Mouse (Mus musculus): Measurements from ENCODE around the gene Hdac4. TPM values are rescaled to one million over a fixed set of nuclear protein-coding genes. Genes with fewer than 3 reads are reported as not detected.

Hdac4 gene
- polyA plus RNA-seq, 1 experiment: 35.1 TPM

- peaks cover 5% of the 10 kb centered on the region; the same call in 1 of the 2 replicates for H3K4me1 ChIP-seq (ENCODE audit: control insufficient read depth, insufficient read depth, low read length)
- no peak overlapping the region for H3K4me3 ChIP-seq (ENCODE audit: insufficient read depth, low read length)
- H3K27ac ChIP-seq (ENCODE audit: insufficient read depth, low read length): no peak overlapping the region
- TF ChIP-seq POLR2A (IDR thresholded peaks at IDR 0.05; ENCODE audit: extremely low read depth, insufficient read depth, low read length) (no peak), CTCF (IDR thresholded peaks at IDR 0.05; ENCODE audit: extremely low read depth, insufficient read depth, low read length) (no peak)
These were observed 87.5 kb downstream of the Hdac4 start for GRCm38 (mm10) chr1:92107996-92108395.

GRCm38 (mm10) chr1:92107521-92107920, 88.0 kb downstream of the Hdac4 start:
- TF ChIP-seq CTCF (IDR thresholded peaks at IDR 0.05; ENCODE audit: extremely low read depth, insufficient read depth, low read length) (no peak), POLR2A (IDR thresholded peaks at IDR 0.05; ENCODE audit: extremely low read depth, insufficient read depth, low read length) (no peak)
- no peak overlapping the region for H3K27ac ChIP-seq (ENCODE audit: insufficient read depth, low read length)
- peaks cover 5% of the 10 kb centered on the region; the same call in 1 of the 2 replicates for H3K4me1 ChIP-seq (ENCODE audit: control insufficient read depth, insufficient read depth, low read length)
- H3K4me3 ChIP-seq (ENCODE audit: insufficient read depth, low read length): no peak overlapping the region

DNA sequence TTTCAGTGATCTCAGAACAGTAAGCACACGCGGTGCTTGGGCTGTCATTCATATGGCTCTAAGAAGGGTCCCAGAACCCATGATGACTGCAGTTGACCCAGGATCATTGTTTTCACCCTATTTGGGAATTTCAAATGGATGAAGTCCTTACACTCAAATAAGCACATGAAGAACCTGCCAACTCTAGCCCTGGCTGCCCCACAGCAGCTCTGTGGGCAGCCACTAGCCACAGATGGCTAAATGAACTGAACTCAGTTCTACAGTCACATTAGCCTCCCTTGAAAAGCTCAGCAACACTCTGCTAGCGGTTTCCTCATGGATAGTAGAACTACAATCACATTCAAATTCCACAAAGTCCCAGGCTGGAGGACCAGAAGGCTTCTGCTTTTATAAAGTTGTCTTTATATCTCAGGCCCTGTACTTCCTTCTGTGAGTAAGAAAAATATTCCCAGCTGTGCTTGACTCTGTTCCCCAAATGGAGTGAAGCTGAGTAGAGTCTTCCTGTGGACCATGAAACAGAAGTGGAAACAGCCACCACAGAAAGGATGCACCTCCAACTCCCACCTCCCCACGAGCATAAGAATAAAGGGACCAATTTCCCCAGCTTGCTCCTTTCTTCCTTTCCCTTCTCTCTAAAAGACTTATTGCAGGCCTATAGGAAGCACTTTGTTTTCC, 88.9 kb downstream of the Hdac4 start:
- Histone ChIP-seq H3K4me1 (ENCODE audit: control insufficient read depth, insufficient read depth, low read length) (peaks cover 6% of the 10 kb centered on the region; the same call in 1 of the 2 replicates), H3K27ac (ENCODE audit: insufficient read depth, low read length) (no peak overlapping the region), H3K4me3 (ENCODE audit: insufficient read depth, low read length) (no peak overlapping the region)
- no peak for TF ChIP-seq POLR2A (IDR thresholded peaks at IDR 0.05; ENCODE audit: extremely low read depth, insufficient read depth, low read length)
- no peak for TF ChIP-seq CTCF (IDR thresholded peaks at IDR 0.05; ENCODE audit: extremely low read depth, insufficient read depth, low read length)

- peaks cover 13% of the 10 kb centered on the region for H3K4me1 ChIP-seq (ENCODE audit: control insufficient read depth, insufficient read depth, low read length)
- TF ChIP-seq POLR2A (IDR thresholded peaks at IDR 0.05; ENCODE audit: extremely low read depth, insufficient read depth, low read length) (no peak), CTCF (IDR thresholded peaks at IDR 0.05; ENCODE audit: extremely low read depth, insufficient read depth, low read length) (no peak)
- H3K4me3 ChIP-seq (ENCODE audit: insufficient read depth, low read length): no peak overlapping the region
- no peak overlapping the region for H3K27ac ChIP-seq (ENCODE audit: insufficient read depth, low read length)
These were observed 90.8 kb downstream of the Hdac4 start for GRCm38 (mm10) chr1:92104718-92105117.

- Histone ChIP-seq H3K4me3 (ENCODE audit: insufficient read depth, low read length) (no peak overlapping the region), H3K4me1 (ENCODE audit: control insufficient read depth, insufficient read depth, low read length) (peaks cover 18% of the 10 kb centered on the region), H3K27ac (ENCODE audit: insufficient read depth, low read length) (no peak overlapping the region)
- TF ChIP-seq CTCF (IDR thresholded peaks at IDR 0.05; ENCODE audit: extremely low read depth, insufficient read depth, low read length) (no peak), POLR2A (IDR thresholded peaks at IDR 0.05; ENCODE audit: extremely low read depth, insufficient read depth, low read length) (no peak)
These were observed 91.5 kb downstream of the Hdac4 start for GRCm38 (mm10) chr1:92103971-92104370.

DNA sequence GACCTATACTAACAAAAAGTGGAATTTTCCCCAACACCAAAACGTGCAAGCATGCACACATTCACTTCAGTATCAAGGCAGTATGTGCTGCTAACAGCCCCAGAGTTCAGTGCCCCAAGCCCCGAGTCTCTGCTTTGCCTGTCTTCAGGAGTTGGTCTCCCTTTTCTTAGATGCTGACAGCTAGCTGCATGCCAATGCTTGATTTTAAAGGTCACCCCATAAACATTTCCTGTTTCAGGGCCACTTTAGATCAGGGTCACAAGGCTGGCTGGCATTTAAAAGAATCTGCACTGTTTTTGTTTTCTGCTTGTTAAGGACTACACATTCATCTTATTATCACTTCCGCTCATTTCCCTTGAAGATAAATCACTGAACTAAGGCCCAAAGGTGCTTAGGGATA, 92.1 kb downstream of the Hdac4 start:
- H3K4me1 ChIP-seq (ENCODE audit: control insufficient read depth, insufficient read depth, low read length): peaks cover 20% of the 10 kb centered on the region
- H3K4me3 ChIP-seq (ENCODE audit: insufficient read depth, low read length): no peak overlapping the region
- TF ChIP-seq CTCF (IDR thresholded peaks at IDR 0.05; ENCODE audit: extremely low read depth, insufficient read depth, low read length) (no peak), POLR2A (IDR thresholded peaks at IDR 0.05; ENCODE audit: extremely low read depth, insufficient read depth, low read length) (no peak)
- no peak overlapping the region for H3K27ac ChIP-seq (ENCODE audit: insufficient read depth, low read length)

DNA sequence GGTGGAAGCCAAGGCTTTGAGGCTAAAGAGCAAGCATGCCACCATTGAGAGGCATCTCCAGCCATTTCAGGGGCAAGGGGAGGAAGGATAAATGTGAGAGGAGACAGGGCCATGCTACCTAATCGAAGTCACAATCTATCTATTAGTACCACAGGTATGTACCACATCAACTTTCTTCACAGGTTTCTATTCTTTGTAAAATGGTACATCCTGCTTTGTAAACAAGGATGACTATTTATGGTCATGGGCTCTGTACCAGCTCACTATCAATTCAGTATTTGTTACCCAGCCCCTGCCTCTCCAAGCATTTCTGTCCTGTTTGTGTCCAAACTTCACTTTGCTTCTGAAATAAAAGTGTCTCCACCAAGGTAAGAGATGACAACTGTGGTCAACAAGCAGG, 92.7 kb downstream of the Hdac4 start:
- Histone ChIP-seq H3K4me1 (ENCODE audit: control insufficient read depth, insufficient read depth, low read length) (peaks cover 21% of the 10 kb centered on the region), H3K4me3 (ENCODE audit: insufficient read depth, low read length) (no peak overlapping the region), H3K27ac (ENCODE audit: insufficient read depth, low read length) (no peak overlapping the region)
- TF ChIP-seq POLR2A (IDR thresholded peaks at IDR 0.05; ENCODE audit: extremely low read depth, insufficient read depth, low read length) (no peak), CTCF (IDR thresholded peaks at IDR 0.05; ENCODE audit: extremely low read depth, insufficient read depth, low read length) (no peak)

DNA sequence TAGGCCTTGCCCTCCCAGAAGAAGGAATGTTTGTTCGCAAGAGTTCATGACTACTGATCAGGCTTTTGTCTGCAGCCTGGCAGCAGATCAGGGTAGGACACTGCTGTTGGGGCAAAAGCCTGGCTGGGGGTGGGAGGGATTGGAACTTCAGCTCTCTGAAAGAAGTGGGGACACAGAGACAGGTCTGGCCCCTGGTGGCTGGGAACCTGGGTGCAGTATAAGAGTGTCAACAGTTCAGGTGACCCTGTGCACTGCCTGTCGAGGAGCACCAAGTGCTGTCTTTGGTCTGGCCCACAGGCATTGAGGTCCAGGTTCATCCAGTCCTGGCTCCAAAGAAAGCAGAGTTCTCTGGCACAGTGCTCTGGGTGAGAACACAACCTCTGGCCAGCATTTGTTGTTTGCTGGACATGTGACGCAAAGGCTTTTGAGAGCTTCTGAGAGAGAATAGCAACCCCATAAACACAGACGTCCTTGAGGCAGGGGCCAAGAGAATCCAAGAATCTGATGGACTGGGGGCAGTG, 95.1 kb downstream of the Hdac4 start:
- H3K4me1 ChIP-seq (ENCODE audit: control insufficient read depth, insufficient read depth, low read length): peaks cover 21% of the 10 kb centered on the region
- TF ChIP-seq CTCF (IDR thresholded peaks at IDR 0.05; ENCODE audit: extremely low read depth, insufficient read depth, low read length) (no peak), POLR2A (IDR thresholded peaks at IDR 0.05; ENCODE audit: extremely low read depth, insufficient read depth, low read length) (no peak)
- peak overlapping the region; percentile 73 for H3K27ac ChIP-seq (ENCODE audit: insufficient read depth, low read length)
- H3K4me3 ChIP-seq (ENCODE audit: insufficient read depth, low read length): no peak overlapping the region

DNA sequence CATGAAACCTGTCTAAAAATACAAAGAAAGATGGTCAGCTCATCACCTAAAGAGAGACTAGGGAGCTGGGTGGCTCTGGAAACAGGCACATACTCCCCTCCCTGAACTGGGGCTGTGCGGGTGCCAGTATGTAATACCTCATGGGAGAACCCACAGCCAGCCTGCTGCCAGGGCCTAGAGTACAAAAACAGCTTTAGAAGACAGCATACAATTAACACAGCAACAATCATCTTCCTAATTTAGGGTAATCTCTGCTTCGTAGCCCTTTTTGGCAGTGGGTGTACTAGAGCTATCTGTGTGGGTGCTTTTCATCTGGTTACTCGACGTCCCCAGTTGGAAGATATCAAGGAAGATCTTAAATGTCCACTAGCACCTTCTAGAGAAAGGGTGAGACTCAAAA, 95.5 kb downstream of the Hdac4 start:
- H3K4me1 ChIP-seq (ENCODE audit: control insufficient read depth, insufficient read depth, low read length): peaks cover 21% of the 10 kb centered on the region
- TF ChIP-seq CTCF (IDR thresholded peaks at IDR 0.05; ENCODE audit: extremely low read depth, insufficient read depth, low read length): no peak
- TF ChIP-seq POLR2A (IDR thresholded peaks at IDR 0.05; ENCODE audit: extremely low read depth, insufficient read depth, low read length): no peak
- H3K27ac ChIP-seq (ENCODE audit: insufficient read depth, low read length): peak overlapping the region; percentile 70
- H3K4me3 ChIP-seq (ENCODE audit: insufficient read depth, low read length): no peak overlapping the region

DNA sequence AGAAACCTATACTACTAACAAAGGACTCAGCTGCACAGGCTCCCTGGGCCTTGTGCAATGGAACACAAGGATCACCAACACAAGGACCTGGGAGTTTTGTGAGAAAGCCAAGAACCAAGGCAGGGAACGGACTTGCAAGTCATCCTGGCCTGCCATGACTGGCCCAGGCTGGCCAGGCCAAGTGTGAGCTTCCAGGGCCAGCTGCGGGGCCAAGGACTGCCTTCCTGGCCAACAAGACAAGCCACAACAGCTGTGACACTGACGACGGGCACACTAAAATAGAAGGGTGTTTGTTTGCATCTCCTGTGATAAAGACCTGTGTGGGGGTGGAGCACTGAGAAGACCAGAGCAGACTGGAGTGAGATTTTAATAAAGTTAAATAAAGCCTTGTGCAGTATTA, 96.0 kb downstream of the Hdac4 start:
- Histone ChIP-seq H3K4me1 (ENCODE audit: control insufficient read depth, insufficient read depth, low read length) (peaks cover 21% of the 10 kb centered on the region), H3K4me3 (ENCODE audit: insufficient read depth, low read length) (no peak overlapping the region), H3K27ac (ENCODE audit: insufficient read depth, low read length) (peak overlapping the region; percentile 70)
- no peak for TF ChIP-seq POLR2A (IDR thresholded peaks at IDR 0.05; ENCODE audit: extremely low read depth, insufficient read depth, low read length)
- TF ChIP-seq CTCF (IDR thresholded peaks at IDR 0.05; ENCODE audit: extremely low read depth, insufficient read depth, low read length): no peak
